Mouse (Mus musculus) MN1 (cell line): ENCODE results near the gene Zfp69.

Source experiments
- DNase-seq: peaks from one replicate; pipeline ENCODE4 v3.0.0-alpha.2; 2016; ENCODE audit warnings: low spot score

Gene Zfp69

DNA sequence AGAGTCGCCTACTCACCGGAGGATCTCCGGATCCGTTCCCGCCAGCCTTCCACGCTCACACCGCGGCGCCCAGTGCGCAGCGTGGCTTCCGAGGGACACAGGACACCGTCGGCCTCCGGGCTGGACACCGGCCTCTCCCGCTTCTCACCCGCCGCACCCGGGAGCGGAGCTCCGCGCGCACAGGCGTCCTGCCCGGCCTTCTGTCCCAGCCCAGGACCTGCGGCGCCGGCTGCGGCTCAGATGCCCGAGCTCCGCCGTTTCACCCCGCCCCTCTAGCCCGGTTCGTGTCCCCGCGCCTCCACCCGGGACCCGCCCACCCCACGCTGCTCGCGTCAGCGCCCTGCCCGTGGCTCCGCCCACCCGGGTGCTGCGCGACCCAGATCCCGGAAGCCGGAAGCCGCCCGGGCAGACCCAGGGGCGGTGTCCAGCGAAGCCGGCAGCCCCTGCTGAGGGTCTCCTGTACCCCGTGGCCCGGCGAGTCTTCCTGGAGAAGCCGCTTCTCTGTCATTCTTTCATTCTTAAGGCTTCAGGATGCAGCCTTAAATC, at the start of gene Zfp69:
Zfp69 (minus strand) TSS at position 272 of the 546 bp plus-strand sequence.
- DNase-seq = peak; percentile 74

DNA sequence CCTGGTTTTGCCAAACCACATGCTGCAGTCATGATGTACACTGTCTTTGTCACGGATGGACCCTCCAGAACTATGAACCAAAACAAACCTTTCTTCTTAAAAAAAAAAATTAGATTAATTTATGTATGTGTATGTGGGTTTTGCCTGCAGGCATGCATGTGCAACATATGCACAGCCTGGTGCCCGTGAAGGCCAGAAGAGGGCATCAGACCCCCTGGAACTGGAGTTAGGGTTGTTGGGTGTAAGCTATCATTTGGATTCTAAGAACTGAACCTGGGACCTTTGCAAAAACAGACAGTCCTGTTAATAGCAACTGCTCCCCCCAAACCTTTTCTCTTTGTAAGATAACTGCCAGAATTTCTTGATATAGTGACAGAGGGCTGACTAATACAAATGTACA, 49.5 kb upstream of the Zfp69 start:
- no peak for DNase-seq

DNA sequence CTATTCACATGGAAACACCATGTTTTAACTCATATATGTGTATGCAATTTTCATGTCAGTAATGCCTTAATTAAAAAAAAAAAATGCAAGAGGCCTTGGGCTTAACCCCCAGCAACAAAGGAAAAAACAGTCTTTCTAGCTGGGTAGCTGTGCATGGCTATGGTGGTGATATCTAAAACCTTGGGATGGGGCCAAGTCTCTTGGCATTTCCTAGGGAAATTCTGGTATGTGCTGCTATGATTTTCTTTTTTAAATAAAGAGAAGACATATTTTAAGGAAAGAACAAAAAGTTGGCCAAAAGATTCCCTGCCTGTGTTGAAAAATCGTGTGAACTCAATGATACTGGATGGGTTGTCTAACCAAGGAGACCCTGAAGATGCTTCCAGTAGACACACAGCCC, 44.4 kb upstream of the Zfp69 start:
- DNase-seq = no peak

DNA sequence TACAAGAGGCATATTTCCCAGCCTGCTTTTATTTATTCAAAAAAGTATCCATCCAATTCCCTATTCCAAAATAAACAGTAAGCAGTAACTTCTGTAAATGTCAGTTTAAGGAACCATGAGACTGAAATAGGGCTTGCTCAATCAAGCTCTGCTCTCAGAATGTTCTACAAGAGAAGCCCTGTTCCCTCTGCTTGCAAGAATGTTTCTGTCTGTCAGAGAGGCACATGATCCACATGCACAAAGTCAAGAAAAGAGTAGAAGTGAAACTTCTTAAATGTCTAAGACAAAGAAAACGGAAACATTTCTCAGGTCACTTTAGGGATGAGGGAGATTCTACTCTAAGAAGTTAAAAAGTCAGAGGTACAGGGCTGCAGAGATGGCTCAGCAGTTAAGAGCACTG, 41.5 kb upstream of the Zfp69 start:
- no peak for DNase-seq

DNA sequence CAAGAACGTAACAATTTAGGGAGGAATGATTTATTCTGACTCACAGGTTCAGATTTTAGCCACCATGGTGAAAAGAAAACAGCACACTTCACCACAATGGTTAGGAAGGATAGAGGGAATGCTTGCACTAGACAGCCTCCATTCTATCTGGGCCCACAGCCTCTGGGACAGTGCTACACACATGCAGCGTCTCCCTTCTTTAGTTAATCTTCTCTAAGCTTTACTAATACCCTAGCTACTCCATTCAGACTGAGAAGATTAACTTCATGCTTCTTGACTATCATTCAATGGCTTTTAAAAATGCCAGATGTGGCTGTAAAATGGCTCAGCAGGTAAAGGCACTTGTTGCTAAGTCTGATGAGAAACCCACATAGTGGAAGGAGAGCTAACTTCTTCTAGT, 40.8 kb upstream of the Zfp69 start:
- no peak for DNase-seq

DNA sequence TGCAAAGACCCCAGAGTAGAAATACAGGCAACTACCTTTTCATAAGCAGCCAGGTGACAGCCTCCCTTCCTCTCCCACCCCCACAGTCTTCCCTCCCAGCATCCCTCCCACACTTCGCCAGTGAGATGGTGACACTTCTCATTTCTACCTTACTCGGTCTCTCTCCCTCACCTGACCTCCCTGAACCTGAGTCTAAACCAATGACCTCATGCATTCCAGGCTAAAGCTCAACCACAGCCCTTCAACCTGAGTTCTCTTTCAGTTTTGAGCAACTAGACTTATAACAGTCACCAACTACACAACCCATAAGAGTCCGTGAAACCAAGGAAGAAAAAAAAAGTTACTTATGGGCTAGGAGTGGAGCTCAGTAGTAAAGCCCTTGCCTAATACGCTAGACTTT, 35.8 kb upstream of the Zfp69 start:
- no peak for DNase-seq

DNA sequence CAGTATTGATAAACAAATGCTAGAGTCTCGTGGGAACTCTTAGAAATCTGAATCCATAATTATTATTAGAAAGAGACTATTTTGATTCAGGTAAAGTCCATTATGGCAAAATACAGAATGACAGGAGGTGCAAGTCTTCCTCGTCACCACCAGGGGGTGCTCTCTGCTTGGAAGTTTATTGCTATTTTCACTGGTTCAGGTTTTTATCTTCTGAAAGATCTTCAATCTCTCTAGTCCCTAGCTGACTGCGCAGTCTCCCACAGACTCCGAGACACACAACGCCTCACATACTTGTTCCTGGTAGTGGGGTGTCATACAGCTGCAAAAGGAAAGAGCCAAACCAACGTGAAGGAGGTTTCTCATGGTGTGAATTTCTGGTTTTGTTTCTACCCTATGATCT, 34.9 kb upstream of the Zfp69 start:
- peak; percentile 32 for DNase-seq

DNA sequence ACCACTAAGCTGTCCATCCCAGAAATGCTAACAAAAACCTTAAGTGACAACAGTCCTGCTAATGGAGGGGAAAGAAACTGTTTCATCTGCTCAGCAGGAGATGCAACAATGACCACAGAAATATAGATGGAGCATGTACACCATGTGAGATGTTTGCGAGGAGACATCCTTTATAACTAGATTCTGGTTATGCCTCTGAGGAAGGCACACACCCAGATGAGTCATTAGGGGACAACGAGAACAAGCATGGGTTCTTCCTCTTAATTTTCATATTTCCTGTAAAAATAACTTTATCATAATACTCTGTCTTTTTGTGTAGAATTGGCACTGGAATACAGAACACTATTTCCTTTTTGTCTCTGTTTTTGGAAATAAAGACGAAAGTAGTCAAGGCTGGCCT, 26.7 kb upstream of the Zfp69 start:
- no peak for DNase-seq

DNA sequence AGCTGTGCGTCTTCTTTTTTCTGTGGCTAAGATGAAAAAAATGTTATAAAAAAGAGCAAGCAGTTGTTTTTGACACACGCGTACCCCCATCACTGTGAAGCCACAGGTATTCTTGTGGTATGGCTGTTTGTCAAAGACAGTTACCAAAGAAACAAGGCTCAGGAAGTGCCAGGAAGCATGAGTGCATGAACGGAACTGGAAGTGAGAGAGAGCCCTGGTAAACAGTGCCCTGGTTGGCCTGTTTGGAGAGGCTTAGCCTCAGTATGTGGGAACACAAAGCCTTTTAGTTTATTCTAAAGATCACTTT, 23.9 kb upstream of the Zfp69 start:
- no peak for DNase-seq

DNA sequence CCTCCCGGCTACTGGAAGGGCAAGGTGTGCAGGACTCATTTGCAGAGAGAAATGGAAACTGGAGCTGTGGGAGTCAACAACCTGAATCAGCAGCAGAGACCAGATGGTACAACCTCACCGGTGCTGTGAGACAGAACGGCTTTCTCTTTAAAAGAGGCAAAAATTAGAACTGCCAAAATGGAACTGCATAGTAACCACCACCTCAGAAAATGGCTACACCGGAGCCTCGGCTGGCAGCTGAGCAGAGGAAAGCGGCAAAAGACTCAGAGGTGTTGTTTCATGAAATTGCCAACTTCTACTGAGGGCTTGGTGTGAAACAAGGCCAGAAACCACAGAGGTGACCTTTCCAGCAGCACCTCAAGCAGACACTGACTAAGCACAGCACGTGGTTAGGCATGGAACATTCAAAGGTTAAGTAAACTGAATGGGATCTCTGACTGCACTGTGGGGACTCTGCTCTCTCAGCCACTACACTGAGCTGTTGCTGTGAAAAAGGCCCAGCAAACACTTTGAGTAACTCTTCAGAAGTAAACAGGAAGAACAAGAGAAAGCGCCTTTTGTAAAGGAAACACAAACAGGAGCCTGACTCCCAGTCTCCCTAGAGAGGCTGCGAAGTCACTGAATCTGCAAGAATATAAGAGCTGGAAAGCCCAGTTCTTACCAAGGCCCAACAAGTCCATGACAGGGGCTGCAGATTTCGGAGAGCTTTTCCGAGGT, 23.4 kb upstream of the Zfp69 start:
- DNase-seq = no peak

DNA sequence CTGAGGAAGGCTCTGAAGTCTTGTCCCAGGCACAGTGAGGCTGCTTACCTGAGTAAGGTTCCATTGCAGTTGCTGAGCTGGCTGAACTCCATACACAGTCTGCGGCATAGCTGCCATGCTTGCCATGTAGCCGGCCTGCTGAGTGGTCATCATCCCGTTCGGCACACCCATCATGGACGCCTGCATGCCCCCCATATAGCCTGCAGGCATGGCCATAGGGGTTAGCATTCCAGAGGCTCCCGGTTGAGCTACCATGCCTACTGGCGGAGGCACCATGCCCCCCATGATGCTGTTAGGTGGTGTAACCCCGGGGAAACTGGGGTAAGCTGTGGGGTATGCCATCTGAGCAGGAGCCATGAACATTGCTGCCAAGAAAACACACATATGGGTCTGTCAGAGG, 20.3 kb upstream of the Zfp69 start:
- DNase-seq = no peak

DNA sequence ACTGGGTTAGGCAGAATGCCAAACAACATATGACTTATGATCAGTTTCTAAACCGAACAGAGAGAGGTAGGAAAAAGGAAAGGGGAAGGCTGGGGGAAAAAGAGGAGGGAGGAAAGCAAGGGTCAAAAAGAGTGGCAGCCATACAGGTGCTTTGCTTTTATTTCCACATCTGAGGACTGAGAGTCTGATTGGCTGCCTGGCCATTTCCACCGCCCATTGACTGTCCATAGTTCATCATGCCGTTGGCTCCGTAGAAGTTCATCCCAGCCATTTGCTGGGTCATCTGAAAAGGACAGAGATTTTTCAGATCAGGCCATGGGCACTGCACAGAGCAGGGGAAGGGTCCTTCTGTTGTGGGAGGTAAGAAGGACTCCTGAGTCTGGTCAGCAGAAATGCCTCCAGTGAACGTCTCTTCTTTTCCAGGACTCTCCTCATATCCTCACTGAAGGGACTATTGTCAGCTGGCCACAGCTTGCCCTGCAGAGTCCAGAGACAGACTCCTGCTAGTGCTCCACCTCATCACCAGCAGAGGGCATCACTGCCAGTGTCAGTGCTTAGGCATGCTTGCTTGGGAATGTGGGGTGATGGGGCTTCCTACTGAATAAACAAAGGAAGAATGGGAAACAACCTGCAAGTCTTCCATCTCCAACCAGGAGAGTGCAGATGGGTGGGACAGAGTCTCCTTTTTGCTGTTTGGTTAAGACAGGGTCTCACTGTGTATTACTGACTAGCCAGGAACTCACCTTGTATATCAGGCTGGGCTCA, 18.1 kb upstream of the Zfp69 start:
- DNase-seq = peak; percentile 6

DNA sequence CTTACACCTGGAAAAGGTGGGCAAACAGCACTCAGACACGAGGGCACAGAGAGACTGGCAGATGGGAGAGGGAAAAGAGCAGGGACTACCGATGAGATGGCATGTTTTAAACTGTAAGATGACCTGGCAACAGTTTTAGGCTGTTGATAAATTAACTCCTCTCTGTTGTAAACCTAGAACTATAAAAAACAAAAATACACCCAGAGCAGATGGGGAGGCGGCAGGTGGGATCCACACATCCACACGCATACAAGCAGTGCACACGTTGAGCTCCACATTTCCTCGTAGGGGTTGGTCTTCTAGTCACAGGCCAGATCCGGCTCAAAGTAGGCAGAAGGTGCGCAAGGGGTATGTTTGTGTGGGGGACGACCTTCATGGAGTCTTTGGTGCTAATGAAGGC, 17.0 kb upstream of the Zfp69 start:
- DNase-seq = no peak

DNA sequence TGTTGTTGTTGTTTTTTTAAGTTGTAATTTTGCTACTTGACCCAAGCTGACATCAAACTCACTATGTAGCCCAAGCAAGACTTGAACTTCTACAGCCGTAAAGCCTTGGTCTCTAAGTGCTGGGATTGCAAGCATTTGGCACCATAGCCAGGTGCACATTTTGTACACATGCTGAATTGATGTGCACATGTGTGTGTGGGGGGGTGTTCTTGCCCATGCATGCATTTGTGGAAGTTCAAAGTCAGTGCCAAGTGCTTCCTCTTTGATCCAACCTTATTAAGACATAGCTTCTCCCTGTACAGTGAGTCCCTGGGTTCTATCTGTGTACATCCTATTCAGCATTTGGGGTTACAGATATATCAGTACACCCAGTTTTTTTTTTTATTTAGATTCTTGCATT, 4.1 kb upstream of the Zfp69 start:
- no peak for DNase-seq

DNA sequence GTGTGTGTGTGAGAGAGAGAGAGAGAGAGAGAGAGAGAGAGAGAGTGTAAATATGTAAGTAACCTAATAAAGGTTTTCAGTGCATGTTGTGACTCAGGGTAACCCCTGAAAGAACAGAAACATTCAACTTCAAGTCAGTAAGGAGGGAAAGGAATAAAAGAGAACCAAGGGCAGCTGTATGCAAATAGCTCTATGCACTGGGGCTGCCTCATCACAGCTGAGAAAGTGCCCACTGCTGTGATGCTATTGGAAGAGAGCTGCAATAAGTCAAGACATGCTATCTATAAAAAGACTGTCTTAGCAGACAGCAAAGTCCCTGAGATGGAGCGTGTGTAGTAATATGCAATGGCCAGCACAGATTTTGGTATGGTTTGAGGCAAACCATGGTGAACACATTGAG, 2.2 kb upstream of the Zfp69 start:
- no peak for DNase-seq

DNA sequence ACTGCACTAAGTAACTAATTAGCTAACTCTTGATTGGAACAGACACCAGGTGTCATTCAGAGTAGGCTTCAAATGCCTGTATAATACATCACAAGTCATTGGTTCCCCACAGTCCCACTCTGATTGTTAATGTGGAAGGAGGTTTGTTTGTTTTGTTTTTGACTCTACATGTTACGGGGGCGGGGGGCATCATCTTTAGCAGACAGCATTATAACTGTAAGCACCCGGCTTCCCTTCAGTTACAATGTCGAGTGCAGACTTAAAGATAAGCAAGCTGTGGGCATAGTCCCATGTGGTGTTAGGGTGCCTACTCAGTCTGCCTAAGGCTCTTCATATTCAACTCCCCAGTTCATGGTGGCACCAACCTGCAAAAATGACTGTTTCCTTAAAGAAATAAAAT, 1.5 kb upstream of the Zfp69 start:
- no peak for DNase-seq

DNA sequence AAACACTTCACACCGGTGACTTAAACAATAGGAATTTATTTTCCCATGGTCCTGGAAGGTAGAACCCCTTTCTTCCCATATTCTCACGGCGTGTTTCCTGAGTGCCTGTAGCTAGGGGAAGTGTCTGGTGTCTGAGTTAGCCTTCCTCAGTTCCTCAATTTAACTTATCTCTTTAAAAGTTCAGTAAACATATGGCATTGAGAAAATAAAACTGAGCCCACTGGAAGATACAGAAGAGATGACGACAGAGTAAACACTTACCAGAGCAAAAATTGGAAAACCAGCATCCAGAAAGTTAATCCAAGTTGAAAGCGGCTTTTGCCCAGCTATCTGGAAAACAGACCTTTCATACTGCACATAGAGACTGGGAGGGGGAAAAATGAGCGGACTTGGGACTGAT, 664 bp upstream of the Zfp69 start:
- DNase-seq = peak; percentile 7

DNA sequence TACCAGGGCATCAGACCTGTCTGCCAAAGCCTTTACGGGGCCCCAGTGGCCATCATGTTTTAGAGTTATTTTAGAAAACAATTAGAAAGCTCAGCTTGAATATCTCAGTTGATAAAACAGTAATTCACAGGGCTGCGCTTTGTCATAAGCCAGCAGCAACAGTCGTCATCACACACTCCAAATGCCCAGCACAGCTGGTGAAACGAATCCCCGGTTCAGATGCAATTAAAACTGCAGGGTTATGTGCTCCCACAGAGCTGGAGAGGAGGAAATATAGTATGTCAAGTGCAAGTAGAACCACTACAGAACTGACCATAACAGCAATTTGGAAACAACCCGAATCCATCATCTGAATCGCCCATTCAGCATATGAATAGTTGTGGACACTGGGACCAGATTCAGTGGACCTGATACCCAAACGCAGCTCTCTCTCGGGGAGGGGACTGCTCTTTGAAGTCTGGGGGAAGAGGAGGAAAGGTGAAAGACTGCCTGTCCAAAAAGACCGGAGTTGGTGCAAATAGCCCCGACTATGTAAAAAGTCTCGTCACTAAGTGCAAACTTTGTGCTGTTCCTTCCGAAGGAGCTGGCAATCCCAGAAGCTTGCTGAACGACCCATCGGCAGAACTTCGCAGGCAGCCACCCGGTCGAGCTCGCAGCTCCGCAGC, 604 bp downstream of the Zfp69 start:
- peak; percentile 20 for DNase-seq

DNA sequence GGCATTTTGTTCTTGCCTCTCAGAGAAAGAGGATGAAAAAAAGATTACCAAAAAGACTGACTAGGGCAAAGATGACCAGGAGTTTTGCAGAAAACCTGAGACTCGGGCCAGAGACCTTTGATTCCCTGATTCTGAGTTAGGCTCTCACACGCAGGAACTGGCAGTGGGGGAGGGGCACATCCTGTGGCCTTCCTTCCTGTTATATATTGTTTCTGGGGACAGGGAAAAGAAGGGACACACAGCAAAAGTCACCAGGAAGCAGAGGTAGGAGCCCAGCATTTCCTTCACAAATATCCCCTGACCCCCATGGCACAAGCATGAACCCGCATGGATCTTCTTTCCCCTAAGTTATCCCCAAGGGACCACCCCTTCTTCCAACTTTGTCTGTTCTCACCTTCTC, 2.6 kb downstream of the Zfp69 start:
- DNase-seq = no peak

DNA sequence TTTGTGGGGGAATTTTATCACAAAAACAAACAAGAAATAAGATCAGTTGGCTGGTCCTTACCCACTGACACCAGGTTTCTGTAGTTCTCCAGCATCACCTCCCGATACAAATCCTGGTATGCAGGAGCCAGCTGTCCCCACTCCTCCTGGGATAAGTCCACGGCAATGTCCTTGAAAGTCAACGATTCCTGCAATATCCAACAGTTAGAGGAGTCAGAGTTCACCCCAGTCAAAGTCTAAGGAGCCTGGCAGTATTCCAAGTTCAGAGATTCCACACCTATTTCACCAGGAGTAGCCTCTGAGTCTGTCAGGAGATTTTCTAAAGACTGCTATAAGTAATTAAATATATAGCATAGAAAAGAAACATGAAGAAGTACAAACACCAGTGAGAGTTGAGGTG, 16.5 kb downstream of the Zfp69 start:
- no peak for DNase-seq

DNA sequence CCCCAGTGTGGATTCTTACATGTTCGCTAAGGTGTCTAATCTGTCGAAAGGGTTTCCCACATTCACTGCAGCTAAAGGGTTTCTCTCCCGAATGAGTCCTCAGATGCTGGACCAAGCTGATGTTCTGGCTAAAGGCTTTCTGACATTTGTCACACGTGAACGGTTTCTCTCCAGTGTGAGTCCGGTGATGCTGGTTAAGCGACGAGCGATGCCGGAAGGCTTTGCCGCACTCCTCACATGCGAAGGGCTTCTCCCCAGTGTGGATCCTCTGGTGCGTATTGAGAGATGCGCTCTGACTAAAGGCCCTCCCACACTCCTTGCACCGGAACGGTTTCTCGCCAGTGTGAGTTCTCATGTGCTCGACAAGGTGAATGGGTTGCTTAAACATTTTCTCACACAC, 20.8 kb downstream of the Zfp69 start:
- DNase-seq = no peak

DNA sequence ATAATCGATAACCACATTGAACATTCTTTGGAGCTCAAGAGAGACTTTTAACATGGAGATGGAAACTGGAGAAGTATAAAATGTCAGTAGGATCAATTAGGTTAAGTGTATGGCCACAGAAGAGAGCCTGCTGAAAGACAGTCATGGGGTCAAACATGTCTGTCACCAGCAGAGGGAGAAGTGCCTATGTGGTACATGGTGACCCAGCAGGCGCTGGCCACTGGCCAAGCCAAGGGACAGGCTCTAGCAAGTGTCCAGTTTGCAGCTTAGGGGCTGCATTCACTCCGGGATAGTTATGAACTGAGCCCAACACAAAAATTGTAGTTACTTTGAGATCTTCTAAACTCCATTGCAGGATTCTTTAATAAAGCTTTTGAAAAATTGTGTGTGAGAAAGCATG, 22.8 kb downstream of the Zfp69 start:
- no peak for DNase-seq

DNA sequence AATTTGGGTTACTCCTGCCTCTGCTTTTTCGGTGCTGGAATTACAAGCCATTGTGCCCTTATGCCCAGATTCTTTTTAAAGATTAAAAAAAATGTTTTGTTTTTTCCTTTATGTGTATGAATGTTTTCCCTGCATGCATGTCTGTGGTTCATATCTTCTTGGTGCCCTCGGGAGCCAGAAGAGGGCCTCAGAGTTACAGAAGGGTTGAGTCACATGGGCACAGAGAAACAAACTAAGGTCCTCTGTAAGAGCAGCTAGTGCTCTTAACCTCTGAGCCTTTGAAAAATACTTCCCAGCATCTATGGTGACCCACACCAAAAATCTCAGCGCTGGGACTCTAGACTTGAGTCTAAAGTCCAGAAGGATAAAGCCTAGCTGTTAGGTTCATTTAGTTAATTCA, 26.1 kb downstream of the Zfp69 start:
- peak; percentile 46 for DNase-seq
